Mouse (Mus musculus) frontal cortex, postnatal 36 days (tissue): ENCODE results near the gene Cln6.
"Not testable (repeated sequence)": the region's sequence is repeated elsewhere in the genome, so short reads cannot be mapped to it uniquely, and the experiment has no call there.

Source experiments
- DNase-seq, 2 experiments: peaks; one replicate each; pipeline ENCODE4 v3.0.0; 2022; ENCODE audit warnings: low spot score in 2 of 2

Cln6 gene

GRCm38 (mm10) chr9:62838506-62839171, at the start of gene Cln6:
Gene Cln6 (plus strand): TSS chr9:62838785.
- DNase-seq: peak; percentile 59 to 60

DNA sequence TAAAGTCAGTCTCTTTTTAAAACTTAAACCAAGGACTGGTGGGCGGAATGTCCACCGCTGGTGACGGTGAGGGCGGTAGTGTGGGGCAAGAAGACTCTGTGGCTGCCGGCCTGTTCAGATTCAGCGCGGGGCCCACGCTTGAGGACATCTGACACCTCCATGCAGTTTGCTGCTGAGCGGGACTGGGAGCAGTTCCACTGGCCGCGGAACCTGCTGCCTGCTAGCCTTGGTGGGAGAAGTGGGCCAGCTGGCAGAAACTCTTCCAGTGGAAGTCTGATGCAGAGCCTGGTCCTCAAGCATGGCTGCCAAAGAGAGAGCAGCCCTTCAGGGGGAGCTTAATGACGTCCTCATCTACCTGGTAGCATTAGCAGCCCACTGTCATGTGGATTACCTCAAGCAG, 48.7 kb upstream of the Cln6 start:
- no peak for DNase-seq

GRCm38 (mm10) chr9:62799218-62799617, 39.4 kb upstream of the Cln6 start:
- DNase-seq: not testable (repeated sequence)

- DNase-seq: no peak
Observed at GRCm38 (mm10) chr9:62810095-62810494, 28.5 kb upstream of the Cln6 start.

DNA sequence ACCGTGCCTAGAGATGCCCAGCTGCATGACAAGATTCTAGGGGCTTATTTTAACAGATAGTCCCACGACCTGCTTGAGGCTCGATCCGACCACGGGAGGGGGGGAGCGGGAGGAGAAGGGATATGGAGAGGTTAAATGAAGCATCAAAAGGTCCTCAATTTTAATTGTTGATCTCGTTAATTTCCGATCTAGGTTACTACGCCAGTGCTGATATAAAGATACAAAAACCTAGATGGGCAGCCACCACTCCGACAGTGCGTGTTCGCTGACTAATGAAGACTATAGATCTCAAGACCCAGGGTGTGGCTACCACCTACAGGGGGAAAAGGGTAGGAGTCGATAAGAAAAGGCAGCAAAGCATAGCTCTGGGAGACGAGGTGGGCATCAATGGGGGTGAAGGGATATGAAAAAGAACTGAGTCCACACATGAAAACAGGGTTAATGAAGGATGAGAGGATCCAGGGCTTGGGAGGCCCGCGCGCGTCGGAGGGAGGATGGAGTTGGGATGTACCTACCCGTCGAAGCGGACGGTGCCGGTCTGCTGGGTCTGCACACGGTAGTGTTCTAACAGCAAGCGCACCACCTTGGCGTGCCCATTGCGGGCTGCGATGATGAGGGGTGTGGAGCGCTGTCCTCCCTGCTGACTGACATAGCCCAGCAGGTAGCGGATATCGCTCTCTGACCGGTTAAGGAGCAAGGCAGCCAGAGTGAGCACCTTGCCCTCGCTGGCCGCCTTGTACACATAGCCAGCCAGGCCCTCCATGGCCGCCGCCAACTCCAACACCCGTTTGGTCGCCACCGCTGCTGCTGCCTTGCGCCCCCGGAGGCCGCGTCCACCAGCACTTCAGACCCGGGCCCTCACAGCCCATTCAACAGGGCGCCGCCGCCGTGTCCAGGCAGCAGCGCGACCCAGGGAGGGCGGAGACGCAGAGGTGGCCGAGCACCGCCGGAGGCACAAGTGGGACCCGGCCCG, 27.8 kb upstream of the Cln6 start:
- DNase-seq: peak; percentile 31 to 35

DNA sequence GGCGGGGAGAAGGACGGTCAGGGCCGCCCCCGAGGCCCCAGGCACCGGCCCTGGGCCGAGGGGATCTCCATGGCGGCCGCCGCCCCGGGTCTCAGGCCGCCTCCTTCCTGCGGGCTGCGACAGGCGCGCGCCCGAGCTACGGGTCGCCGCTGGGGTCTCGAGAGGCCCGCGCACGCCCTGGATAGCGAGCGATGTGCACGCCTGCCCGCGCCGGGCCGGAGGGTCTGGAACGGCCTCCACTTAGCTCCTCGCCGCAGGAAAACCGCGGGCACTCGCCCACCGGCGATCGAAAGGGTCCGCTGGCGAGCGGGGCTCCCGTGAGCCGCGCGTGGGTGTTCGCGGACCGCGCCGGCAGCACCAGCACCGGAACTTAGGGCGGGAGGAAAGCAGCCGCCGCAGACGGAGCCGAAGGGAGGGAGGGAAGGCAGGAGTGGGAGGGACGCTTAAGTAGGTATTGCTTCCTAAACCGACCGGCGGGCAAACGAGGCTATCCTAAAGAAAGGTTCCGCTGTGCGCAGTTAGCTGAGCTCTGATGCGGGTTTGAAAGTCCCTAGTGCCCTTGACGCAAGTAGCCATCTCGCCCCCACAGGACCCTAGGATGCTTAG, 27.0 kb upstream of the Cln6 start, which contains the start of gene Fem1b:
Gene Fem1b, minus strand, starts transcription at position 419 of the 606 bp plus-strand sequence.
- DNase-seq: peak; percentile 89 to 93

DNA sequence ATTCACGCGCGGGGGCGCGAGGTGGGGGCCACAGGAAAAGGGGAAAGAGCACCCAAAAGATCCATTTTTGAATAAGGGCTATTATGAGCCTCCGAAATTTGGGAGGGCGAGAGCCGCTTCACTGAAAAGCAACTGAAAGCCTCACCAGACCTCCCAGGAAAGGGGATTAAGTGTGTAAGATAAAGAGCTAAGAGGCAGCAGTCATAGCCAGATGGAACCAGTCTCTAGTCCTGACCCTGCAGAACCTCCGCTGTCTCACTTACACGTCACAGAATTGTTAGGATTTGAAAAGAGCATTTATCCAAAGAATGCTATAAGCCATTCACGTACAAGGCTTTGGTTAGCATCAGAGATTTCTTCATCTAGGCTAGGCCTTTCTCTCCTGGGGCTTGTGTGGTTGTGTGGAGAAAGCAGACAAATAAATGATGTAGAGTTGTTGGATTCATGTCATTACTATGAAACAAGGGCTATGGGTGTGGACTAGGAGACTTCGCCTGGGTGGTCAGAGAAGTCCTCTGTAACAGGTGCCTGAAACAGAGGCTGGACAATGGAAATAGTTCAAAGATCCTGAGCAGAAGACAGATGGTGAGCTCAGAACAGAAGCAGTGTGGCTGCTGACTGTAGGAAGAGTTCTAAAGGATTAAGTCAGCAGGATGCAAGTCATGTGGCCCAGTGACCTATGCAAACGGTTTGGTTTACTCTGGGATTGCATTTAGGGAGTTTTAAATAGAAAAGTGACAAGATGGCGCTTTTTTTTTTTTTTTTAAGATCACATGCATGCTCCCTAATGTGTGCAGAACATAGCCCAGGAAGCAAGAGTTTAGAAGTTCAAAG, 26.2 kb upstream of the Cln6 start:
- DNase-seq: no peak

GRCm38 (mm10) chr9:62814751-62815150, 23.8 kb upstream of the Cln6 start:
- no peak for DNase-seq

- DNase-seq: no peak
Observed at GRCm38 (mm10) chr9:62816323-62817098, 22.1 kb upstream of the Cln6 start.

DNA sequence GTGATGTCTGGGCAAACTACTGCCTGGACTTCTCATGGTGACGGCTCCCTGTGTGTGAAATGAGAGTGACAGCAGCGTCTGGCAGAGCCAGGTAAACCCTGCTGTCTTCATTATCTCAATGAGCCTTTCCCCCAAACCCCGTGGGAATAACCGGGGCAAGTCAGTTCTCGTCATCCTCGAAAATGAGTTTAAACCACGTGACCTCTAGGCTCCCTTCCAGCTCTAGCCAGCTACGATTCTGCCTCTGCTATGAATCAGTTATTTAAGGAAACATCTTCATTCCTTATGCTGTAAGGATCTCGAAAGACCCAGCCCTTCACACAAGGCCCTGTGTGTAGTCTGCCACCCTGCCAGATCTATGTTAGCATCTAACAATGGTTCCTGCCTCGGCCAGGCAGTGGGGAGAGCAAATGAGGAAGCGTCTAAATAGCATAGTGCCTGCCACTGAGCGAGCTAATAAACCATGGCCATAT, 21.4 kb upstream of the Cln6 start:
- DNase-seq: peak; percentile 51 to 64

DNA sequence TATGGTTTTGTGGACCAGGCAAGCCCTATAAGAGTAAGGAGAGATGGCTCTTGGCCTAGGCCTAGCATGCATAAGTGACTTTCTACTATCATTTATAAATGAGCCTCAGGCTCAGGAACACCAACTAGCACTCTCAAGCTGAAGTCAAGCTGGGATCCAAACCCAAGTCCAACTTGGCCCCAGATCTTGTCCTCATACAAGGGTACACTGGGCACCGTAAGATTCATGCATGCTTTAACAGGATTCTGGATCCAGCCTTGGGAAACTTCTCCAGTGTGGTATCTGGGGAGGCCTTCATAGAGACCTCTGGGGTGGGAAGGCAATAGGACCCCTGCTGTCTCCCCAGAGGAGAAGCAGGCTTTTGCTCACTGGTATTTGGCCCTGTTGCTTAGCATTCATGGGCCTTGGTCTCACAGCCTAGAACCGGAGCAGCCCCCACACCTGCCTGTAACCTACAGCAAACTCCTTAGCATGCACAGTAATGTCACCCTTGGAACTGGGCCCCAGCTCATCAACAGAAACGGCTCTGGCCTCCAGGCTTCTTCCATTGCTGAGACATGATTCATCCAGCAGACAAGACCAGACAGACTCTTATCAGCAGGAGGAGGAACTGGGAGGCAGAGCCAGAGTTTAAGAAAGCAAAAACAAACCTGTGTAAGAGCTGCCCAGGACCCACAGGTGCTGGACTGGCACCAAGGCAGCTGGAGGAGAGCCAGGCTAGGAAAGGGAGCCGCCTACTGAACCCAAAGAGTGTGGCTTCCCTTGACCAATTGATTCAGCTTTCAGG, 20.6 kb upstream of the Cln6 start:
- no peak for DNase-seq

GRCm38 (mm10) chr9:62819494-62819893, 19.1 kb upstream of the Cln6 start:
- no peak for DNase-seq

GRCm38 (mm10) chr9:62819910-62820309, 18.7 kb upstream of the Cln6 start:
- DNase-seq: not testable (repeated sequence)

GRCm38 (mm10) chr9:62820829-62821228, 17.8 kb upstream of the Cln6 start:
- DNase-seq: no peak

DNA sequence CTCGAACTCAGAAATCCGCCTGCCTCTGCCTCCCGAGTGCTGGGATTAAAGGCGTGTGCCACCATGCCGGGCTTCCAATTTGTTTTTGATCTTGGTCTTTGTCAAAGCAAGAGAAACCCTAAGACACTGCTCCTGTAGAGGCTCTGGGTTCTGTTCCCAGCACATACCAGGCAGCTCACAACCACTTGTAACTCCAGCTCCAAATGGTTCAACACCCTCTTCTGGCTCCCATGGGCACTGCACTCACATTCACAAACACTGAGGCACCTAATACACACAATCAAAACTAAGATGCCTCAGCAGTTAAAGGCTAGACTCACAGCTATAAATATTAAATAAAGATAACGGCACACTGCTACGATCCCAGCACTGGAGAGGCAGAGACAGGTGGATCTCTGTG, 16.8 kb upstream of the Cln6 start:
- DNase-seq: no peak

DNA sequence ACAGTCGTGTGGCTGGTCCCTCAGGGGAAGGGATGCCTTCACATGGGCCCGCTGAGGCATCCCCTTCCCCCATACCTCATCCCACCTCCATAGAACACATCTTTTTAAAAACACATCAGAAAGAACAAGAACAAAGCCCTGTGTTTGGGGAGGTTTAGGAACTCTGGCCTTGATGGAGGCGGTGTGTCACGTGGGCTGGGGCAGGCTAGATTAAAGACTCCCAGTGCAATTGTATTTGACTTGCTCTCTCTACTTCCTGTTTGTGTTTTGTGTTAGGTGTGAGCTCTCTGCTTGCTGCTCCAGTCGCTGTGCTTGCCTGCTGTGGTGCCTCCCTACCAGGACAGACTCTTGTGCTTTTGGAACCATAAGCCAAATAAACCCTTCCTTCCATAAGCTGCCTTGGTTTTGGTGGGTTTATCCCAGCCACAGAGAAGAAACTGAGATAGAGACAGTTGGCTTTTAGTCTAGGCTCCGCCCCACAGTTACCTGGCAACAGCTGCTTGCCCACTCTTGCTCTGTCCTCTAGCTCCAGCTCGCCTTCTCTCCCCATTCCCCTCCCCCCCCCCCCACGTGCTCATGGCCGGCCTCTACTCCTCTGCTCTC, 12.7 kb upstream of the Cln6 start:
- no peak for DNase-seq

- DNase-seq: no peak
Observed at GRCm38 (mm10) chr9:62826456-62826855, 12.1 kb upstream of the Cln6 start.

DNA sequence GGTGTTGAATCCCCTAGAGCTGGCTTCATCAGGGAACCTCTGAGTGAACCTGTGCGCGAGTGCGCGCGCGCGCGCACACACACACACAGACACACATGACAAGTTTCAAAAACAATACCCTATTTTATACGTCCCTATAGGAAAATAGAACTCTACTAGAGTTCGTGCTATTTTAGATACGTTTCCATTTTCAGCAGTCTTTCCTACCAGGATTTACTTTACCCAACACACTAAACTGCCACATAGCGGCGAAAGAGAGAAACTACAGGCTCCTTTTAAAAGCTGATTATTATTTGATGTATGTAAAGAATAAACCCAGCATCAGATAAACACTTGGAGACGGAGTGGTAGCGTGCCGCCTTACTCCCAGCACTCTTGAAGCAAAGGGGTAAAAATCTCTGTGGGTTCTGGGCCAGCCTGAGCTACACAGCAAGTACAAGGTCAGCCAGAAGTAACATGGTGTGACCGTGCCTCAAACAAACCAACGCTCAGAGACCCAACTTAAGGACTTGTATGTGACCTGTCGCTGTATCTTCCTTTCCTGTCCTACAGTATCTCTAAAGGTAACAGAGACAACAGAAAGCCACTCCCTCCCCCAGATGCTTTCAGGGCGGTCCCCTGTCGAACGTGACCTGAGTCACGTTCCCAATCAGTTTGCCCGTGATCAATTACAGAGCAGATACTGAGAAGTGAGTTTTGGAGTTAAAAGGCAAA, 10.5 kb upstream of the Cln6 start:
- peak in 1 of 2 experiments; percentile 48 for DNase-seq

- DNase-seq: peak; percentile 93 to 95
Observed at GRCm38 (mm10) chr9:62828662-62829086, 9.9 kb upstream of the Cln6 start.
